Mouse (Mus musculus) cortical plate, adult 2 months (tissue): Measurements from ENCODE around the gene Rab15.

ENCODE experiments used
- CTCF ChIP-seq: fragments of 200-500 bp; IDR thresholded peaks from 2 replicates; pipeline ENCODE4 v1.5.1; 2011; ENCODE audit warnings: mild to moderate bottlenecking, control low read depth, low read length; ENCODE audit not compliant: insufficient read depth; ENCODE audit errors: extremely low read depth
- POLR2A ChIP-seq: fragments of 200-500 bp; IDR thresholded peaks from 2 replicates; pipeline ENCODE4 v1.6.1; 2011; ENCODE audit warnings: mild to moderate bottlenecking, low read length, control low read depth; ENCODE audit not compliant: insufficient read depth; ENCODE audit errors: extremely low read depth

DNA sequence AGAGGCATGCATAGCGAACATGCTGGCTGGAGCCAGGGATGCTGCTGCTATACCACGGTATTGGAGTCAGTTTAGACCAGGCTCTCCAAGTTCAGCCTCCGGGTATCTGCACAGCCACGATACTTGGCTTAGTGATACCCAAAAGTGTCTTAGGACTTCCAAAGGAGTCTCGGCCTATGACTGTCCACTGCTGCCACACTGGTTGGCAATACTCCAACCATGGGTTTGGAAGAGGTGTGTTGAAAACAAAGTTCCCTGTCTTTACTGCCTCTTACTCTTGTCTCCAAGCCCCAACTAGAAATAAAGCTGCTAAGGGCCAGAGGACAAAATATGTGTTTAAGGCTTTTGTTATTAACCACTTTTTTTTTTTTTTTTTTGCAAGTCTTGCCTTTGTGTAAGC is 12.2 kb downstream of the Rab15 start:
- TF ChIP-seq POLR2A, result no peak
- no peak for TF ChIP-seq CTCF
